Mouse (Mus musculus) liver, adult (tissue): ENCODE results near the gene Cxcl9.

ENCODE experiments used
- GATA4 ChIP-seq: IDR thresholded peaks from 2 replicates; pipeline ENCODE4 v1.6.1; 2014; ENCODE audit warnings: mild to moderate bottlenecking, low read length; ENCODE audit not compliant: insufficient replicate concordance

Cxcl9 gene

GRCm38 (mm10) chr5:92327929-92328328 is at the start of gene Cxcl9:
Gene Cxcl9, minus strand, starts transcription at chr5:92328079.
- TF ChIP-seq GATA4, result no peak

- no peak for TF ChIP-seq GATA4
These were observed 49.0 kb upstream of the Cxcl9 start for GRCm38 (mm10) chr5:92376795-92377405.

- no peak for TF ChIP-seq GATA4
These were observed 47.5 kb upstream of the Cxcl9 start for GRCm38 (mm10) chr5:92375368-92375767.

- TF ChIP-seq GATA4, result peak; percentile 77
These were observed 46.9 kb upstream of the Cxcl9 start for GRCm38 (mm10) chr5:92374721-92375142.

- TF ChIP-seq GATA4, result no peak
These were observed 44.7 kb upstream of the Cxcl9 start for GRCm38 (mm10) chr5:92372605-92373004.

GRCm38 (mm10) chr5:92371361-92371976 is 43.6 kb upstream of the Cxcl9 start:
- TF ChIP-seq GATA4, result no peak

GRCm38 (mm10) chr5:92370891-92371290 is 43.0 kb upstream of the Cxcl9 start:
- TF ChIP-seq GATA4, result no peak

- TF ChIP-seq GATA4, result no peak
These were observed 42.5 kb upstream of the Cxcl9 start for GRCm38 (mm10) chr5:92370392-92370791.

GRCm38 (mm10) chr5:92369151-92369994 is 41.5 kb upstream of the Cxcl9 start:
- no peak for TF ChIP-seq GATA4

GRCm38 (mm10) chr5:92368392-92368791 is 40.5 kb upstream of the Cxcl9 start:
- no peak for TF ChIP-seq GATA4

- no peak for TF ChIP-seq GATA4
These were observed 38.7 kb upstream of the Cxcl9 start for GRCm38 (mm10) chr5:92366565-92366964.

- no peak for TF ChIP-seq GATA4
These were observed 37.3 kb upstream of the Cxcl9 start for GRCm38 (mm10) chr5:92365146-92365705.

GRCm38 (mm10) chr5:92364011-92364410 is 36.1 kb upstream of the Cxcl9 start:
- no peak for TF ChIP-seq GATA4

- TF ChIP-seq GATA4, result no peak
These were observed 35.3 kb upstream of the Cxcl9 start for GRCm38 (mm10) chr5:92363179-92363578.

GRCm38 (mm10) chr5:92358767-92359455 is 31.0 kb upstream of the Cxcl9 start:
- no peak for TF ChIP-seq GATA4
